Mouse (Mus musculus) midbrain, postnatal 0 days (tissue): ENCODE measurements around the gene Adamts14. TPM values are rescaled to one million over a fixed set of nuclear protein-coding genes. Genes with fewer than 3 reads are reported as not detected.

Experiments used
- ATAC-seq: fragments of 200-750 bp; cut with Nextera tagmentation; 2 replicates; pipeline ENCODE4 v1.8.0; 2017; ENCODE audit warnings: moderate number of reproducible peaks, mild to moderate bottlenecking, moderate TSS enrichment, moderate library complexity; ENCODE audit not compliant: low FRiP score
- DNase-seq: peaks from one replicate; pipeline ENCODE4 v3.0.0-alpha.2; 2015; ENCODE audit warnings: low spot score
- H3K27ac ChIP-seq: fragments of 300-500 bp; sonication (generic); 2 replicates; pipeline ENCODE4 v1.5.1; 2014; ENCODE audit warnings: low read depth, mild to moderate bottlenecking, low read length, mixed read lengths
- H3K27me3 ChIP-seq: fragments of 300-500 bp; sonication (generic); 2 replicates; pipeline ENCODE4 v1.6.1; 2014; ENCODE audit warnings: low read length, control low read depth, mixed read lengths; ENCODE audit not compliant: insufficient read depth
- H3K36me3 ChIP-seq: fragments of 300-500 bp; sonication (generic); 2 replicates; pipeline ENCODE4 v1.6.1; 2014; ENCODE audit warnings: low read length, control low read depth, mixed read lengths; ENCODE audit not compliant: insufficient read depth
- H3K4me1 ChIP-seq: fragments of 300-500 bp; sonication (generic); 2 replicates; pipeline ENCODE4 v1.6.1; 2014; ENCODE audit warnings: mild to moderate bottlenecking, control low read depth, antibody characterized with exemption, low read length, mixed read lengths; ENCODE audit not compliant: insufficient read depth
- H3K4me2 ChIP-seq: fragments of 300-500 bp; sonication (generic); 2 replicates; pipeline ENCODE4 v1.6.1; 2014; ENCODE audit warnings: low read depth, mild to moderate bottlenecking, low read length, mixed read lengths; ENCODE audit not compliant: poor library complexity, severe bottlenecking
- H3K4me3 ChIP-seq: fragments of 300-500 bp; sonication (generic); 2 replicates; pipeline ENCODE4 v1.5.1; 2014; ENCODE audit warnings: low read depth, mild to moderate bottlenecking, low read length, moderate library complexity
- H3K9ac ChIP-seq: fragments of 300-500 bp; sonication (generic); replicated peaks from 2 replicates; pipeline ENCODE4 v1.6.1; 2014; ENCODE audit warnings: mild to moderate bottlenecking, low read length, moderate library complexity, mixed read lengths; ENCODE audit not compliant: poor library complexity, severe bottlenecking
- H3K9me3 ChIP-seq: fragments of 300-500 bp; sonication (generic); 2 replicates; pipeline ENCODE4 v1.6.1; 2016; ENCODE audit warnings: low read length, control low read depth
- CTCF ChIP-seq: IDR thresholded peaks from 2 replicates; pipeline ENCODE4 v1.5.1; 2016; ENCODE audit warnings: antibody characterized with exemption, mild to moderate bottlenecking
- WGBS: fragments of 180-500 bp; shearing (Covaris S2); extraction: QIAGEN DNeasy Blood & Tissue Kit; methylation state at CpG from one replicate; pipeline ENCODE4 v1.1.7; 2014; 5-methylcytosine and 5-hydroxymethylcytosine counted together
- polyA plus RNA-seq: library from polyadenylated mRNA; unstranded; fragments of >200 nt; fragmentation: Nextera tagmentation; extraction: Ambion mirVana; gene quantifications from 2 replicates; pipeline ENCODE4 v1.2.1, GENCODE M21; 2015
- total RNA-seq: library from RNA; depleted of rRNA; stranded (reverse); fragments of >200 nt; gene quantifications from 2 replicates; pipeline ENCODE4 v1.2.3, GENCODE M21; 2014

Gene Adamts14
- total and polyA plus RNA-seq, 2 experiments from 2014 or later = 0.27 to 1.1 TPM

DNA sequence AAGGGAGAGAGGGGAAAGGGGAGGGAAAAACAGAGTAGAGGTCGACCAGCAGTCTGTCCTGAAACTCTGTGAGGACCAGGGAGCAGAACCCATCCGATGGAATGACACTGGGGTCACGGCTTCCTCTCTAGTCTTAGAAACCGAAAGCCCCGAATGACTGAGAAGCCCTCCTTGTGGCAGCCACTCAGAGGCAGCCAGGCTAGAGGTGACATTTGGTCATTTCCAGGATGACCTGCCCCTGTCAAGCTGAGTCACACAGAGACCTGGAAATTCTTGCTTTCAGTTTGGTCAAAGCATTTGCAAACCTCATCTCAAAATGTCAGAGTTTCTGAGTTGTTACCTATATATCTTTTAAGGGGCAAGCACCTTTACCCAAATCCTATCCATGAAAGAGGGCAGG lies 7.9 kb upstream of the Adamts14 start:
- no peak overlapping the region for H3K4me3 ChIP-seq
- WGBS = 78% methylated on average over 5 of the region's 5 CpGs
- no peak overlapping the region for H3K9ac ChIP-seq
- H3K36me3 ChIP-seq = no peaks in the 10 kb centered on the region
- no peak for TF ChIP-seq CTCF
- no peaks in the 10 kb centered on the region for H3K9me3 ChIP-seq
- DNase-seq = no peak
- no peaks in the 10 kb centered on the region for H3K27me3 ChIP-seq
- H3K4me1 ChIP-seq = no peaks in the 10 kb centered on the region
- H3K4me2 ChIP-seq = no peak overlapping the region
- no peak for ATAC-seq
- no peak overlapping the region for H3K27ac ChIP-seq

DNA sequence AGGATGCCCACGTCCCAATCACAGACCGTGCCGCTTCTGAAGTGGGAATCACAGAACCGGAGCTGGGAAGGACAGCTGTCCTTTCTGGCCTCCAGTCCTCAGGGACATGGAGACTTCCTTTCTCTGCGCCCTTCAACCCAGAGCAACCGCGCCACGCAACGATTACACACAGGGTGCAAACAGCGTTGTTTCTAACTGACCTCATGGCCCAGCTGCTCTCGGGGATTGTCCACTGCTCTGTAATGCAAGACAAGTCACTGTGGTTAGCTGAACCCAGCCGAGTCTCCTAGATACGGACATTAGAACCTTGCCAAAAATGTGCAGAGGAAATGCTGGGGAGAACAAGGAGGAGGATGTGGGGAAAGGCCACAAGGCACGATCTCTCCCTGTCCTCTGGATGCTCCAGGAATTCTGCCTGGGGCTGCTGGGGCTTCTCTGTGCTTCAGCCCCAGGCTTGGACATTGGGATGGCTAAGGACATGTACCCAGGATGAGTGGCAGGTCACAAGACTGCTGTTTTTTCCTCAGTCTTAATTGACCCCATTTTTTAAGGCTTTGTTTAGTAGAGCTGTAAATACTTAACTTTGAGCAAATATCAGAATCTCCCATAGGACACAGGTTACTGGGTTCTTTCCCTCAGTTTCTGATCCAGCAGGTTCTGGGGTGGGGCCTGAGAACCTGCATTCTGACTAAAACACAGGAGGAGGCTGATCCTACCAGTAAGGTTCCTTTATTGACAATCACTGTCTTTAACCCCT lies 4.9 kb upstream of the Adamts14 start:
- ATAC-seq = no peak
- no peak for TF ChIP-seq CTCF

GRCm38 (mm10) chr10:61277051-61277450 lies 3.8 kb upstream of the Adamts14 start:
- Histone ChIP-seq H3K27me3 (peaks cover 20% of the 10 kb centered on the region), H3K9me3 (no peaks in the 10 kb centered on the region), H3K27ac (no peak overlapping the region), H3K36me3 (no peaks in the 10 kb centered on the region), H3K9ac (no peak overlapping the region), H3K4me3 (no peak overlapping the region), H3K4me2 (no peak overlapping the region), H3K4me1 (no peaks in the 10 kb centered on the region)
- 89% methylated on average over 6 of the region's 6 CpGs for WGBS
- TF ChIP-seq CTCF = no peak
- ATAC-seq (no peak), DNase-seq (no peak)

More for the DNA sequence above, 4.9 kb upstream of the Adamts14 start:
- Histone ChIP-seq H3K27ac (no peak overlapping the region), H3K4me2 (no peak overlapping the region), H3K4me3 (no peak overlapping the region), H3K9me3 (no peaks in the 10 kb centered on the region), H3K36me3 (no peaks in the 10 kb centered on the region), H3K4me1 (no peaks in the 10 kb centered on the region), H3K9ac (no peak overlapping the region), H3K27me3 (peaks cover 11% of the 10 kb centered on the region)
- peak; percentile 63 for DNase-seq
- WGBS = 60% methylated on average over 14 of the region's 14 CpGs

DNA sequence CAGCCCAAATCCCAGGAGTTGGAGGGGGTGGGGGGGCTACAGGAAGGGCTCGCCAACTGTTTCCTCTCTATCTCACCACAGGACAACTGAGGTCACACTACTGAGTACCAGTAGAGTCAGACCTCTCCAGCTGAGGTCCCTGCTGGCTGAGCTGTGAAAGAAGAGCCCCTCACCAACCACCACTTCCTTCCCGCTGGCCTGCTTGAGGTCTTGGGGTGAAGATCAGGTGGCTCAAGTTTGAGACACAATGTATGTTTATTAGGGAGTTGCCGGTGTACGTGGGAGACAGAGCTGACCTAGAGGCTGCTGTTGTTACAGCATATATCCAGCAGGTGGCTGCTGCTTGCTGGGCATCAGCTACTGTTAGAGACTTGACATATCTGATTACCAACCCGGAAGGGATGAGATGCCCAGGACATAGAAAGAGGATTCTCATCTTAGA lies 2.5 kb upstream of the Adamts14 start:
- Histone ChIP-seq H3K4me2 (no peak overlapping the region), H3K27ac (no peak overlapping the region), H3K9me3 (no peaks in the 10 kb centered on the region), H3K4me1 (no peaks in the 10 kb centered on the region), H3K4me3 (no peak overlapping the region), H3K36me3 (no peaks in the 10 kb centered on the region), H3K9ac (no peak overlapping the region), H3K27me3 (peaks cover 23% of the 10 kb centered on the region)
- peak; percentile 87 for TF ChIP-seq CTCF
- DNase-seq = peak; percentile 77
- 0 out of 2 replicates have a peak, but pooled peaks have one; percentile 47 for ATAC-seq
- 0% methylated on average over 5 of the region's 5 CpGs for WGBS

- H3K27ac ChIP-seq = no peak overlapping the region
- H3K4me1 ChIP-seq = no peaks in the 10 kb centered on the region
- DNase-seq (no peak), ATAC-seq (no peak)
- no peak for TF ChIP-seq CTCF
- H3K4me3 ChIP-seq = no peak overlapping the region
- H3K9ac ChIP-seq = no peak overlapping the region
- H3K36me3 ChIP-seq = no peaks in the 10 kb centered on the region
- no peak overlapping the region for H3K4me2 ChIP-seq
- no peaks in the 10 kb centered on the region for H3K9me3 ChIP-seq
- peaks cover 23% of the 10 kb centered on the region for H3K27me3 ChIP-seq
- WGBS = 50% methylated on average over 2 of the region's 2 CpGs
Measured at GRCm38 (mm10) chr10:61274532-61274931, 1.3 kb upstream of the Adamts14 start.

GRCm38 (mm10) chr10:61273844-61274215 lies 592 bp upstream of the Adamts14 start:
- DNase-seq (peak; percentile 9), ATAC-seq (no peak)
- no peaks in the 10 kb centered on the region for H3K36me3 ChIP-seq
- H3K27me3 ChIP-seq = peaks cover 23% of the 10 kb centered on the region
- H3K4me1 ChIP-seq = no peaks in the 10 kb centered on the region
- no peak overlapping the region for H3K9ac ChIP-seq
- H3K4me3 ChIP-seq = peak overlapping the region; percentile 50; the same call in 1 of the 2 replicates
- WGBS = 44% methylated on average over 7 of the region's 7 CpGs
- no peaks in the 10 kb centered on the region for H3K9me3 ChIP-seq
- no peak overlapping the region for H3K27ac ChIP-seq
- H3K4me2 ChIP-seq = peak overlapping the region; percentile 98
- TF ChIP-seq CTCF = no peak
